Mouse (Mus musculus) large intestine, adult 2 months (tissue): ENCODE data around the gene Cdc14b. TPM values are rescaled to one million over a fixed set of nuclear protein-coding genes. Genes with fewer than 3 reads are reported as not detected.

Experiments used
- DNase-seq: peaks from one replicate; pipeline ENCODE4 v3.0.0-alpha.2; 2012; ENCODE audit warnings: low read depth, low spot score
- WGBS: fragments of 180-500 bp; shearing (Covaris S2); methylation state at CpG from one replicate; pipeline ENCODE4 v1.1.7; 2018; 5-methylcytosine and 5-hydroxymethylcytosine counted together
- polyA plus RNA-seq: library from polyadenylated mRNA; depleted of rRNA; stranded (reverse); fragments of >200 nt; gene quantifications from 2 replicates; pipeline ENCODE4 v1.2.3, GENCODE M21; 2012; rRNA removed

Gene Cdc14b
- polyA plus RNA-seq: 2.3 and 5.5 TPM in 2 replicates

DNA sequence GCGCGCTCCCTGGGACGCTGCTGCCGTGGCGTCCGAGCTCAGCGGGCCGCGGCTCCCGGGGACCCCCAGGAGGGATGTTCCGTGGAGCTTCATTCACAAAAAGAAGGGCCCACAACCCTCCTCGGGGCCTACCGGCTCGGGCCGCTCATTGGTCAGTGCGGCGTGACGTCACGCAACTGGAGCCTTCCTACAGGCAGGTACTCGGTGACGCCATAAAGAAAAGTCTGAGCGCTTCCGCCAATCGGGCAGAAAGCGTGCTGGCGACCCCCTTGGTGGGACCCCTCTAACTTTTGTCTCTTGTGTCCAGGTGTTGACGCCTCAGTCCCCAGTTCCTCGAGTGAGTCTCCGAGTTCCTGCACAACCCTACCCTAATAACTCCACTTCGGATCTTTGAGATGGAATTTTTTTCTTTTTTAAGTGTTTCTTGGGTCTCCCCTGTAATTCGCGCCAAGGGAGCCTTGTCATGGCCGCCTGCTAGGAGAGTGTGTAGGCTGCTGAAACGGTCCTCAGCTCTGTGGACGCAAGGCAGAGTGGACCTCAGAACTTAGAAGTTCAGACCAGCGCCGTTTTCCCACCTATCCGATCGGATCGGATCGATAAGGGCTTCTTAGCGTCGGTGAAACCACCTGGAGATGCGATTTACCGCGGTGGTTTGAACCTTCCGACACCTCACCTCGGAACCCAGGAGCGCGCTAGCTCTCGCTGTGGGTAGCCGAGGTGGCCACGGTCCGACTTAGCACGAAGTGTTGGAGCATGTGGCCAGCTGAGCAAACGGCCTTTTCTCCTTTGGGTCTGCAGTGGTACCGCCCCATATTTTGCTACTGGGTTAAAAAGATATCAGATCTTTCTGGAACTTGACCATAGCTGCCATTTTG is at the start of gene Cdc14b:
Cdc14b (minus strand) TSS at position 412 of the 875 bp plus-strand sequence.
- 2% methylated on average over 57 of the region's 57 CpGs for WGBS

DNA sequence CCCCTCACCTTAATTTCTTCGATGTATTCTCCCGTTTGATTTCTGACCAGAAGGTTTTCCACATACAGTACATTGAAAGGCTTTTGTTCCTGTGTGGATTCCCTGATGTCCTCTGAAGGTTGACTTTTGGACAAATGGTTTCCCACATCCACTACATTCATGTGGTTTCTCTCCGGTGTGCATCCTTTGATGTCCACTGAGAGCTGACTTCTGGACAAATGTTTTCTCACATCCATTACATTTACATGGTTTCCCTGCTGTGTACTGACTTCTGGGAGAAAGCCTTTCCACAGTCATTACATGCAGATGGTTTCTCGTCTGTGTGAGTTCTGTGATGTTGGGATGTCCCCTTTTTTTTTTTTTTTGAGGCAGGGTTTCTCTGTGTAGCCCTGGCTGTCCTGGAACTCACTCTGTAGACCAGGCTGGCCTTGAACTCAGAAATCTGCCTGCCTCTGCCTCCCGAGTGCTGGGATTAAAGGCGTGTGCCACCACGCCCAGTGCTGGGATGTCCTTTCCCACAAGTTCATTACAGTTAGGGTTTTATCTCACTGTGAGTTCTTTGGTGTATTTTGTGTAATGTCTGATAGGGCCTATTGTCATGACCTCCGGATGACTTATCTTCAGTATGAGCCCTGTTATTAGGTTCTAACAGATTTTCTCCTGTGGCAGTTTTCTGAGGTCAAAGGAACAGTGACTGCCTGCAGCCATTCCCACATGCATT is 47.6 kb upstream of the Cdc14b start:
- no peak for DNase-seq
- WGBS: 77% methylated on average over 8 of the region's 8 CpGs

More for the DNA sequence above, at the start of gene Cdc14b:
- DNase-seq: no peak

DNA sequence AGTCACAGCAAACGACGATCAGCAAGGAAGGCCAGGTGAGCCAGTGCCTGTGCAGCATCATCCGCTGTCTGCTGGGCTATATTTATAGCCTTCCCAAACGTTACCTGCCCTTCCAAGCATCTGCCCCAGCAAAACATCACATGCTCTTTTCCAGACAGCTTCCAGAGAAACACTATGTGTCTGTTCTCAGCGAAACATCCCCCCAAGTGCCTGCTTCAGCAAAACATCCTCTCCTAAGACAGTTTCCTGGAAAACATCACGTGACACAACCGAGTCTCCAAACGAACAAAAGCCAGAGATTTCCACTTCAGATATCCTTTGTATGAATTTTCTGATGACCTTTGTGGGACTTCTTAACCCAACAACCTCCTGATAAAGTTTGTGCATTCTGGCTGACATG is 45.2 kb upstream of the Cdc14b start:
- WGBS: 62% methylated on average over 8 of the region's 8 CpGs
- DNase-seq: no peak

DNA sequence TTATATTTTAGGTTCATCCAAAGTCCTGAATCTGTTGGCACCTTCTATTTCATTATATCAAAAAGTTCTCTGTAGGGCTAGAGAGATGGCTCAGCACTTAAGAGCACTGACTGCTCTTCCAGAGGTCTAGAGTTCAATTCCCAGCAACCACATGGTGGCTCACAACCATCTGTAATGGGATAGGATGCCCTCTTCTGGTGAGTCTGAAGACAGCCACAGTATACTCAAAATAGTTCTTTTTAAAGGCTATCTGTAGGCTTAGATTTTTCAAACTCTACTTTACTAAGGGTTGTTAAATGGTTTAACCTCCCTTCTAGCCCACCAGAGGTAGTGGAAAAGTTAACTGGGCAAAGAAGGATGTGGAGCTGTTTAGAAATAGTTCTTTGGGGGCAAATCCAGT is 44.7 kb upstream of the Cdc14b start:
- no peak for DNase-seq

DNA sequence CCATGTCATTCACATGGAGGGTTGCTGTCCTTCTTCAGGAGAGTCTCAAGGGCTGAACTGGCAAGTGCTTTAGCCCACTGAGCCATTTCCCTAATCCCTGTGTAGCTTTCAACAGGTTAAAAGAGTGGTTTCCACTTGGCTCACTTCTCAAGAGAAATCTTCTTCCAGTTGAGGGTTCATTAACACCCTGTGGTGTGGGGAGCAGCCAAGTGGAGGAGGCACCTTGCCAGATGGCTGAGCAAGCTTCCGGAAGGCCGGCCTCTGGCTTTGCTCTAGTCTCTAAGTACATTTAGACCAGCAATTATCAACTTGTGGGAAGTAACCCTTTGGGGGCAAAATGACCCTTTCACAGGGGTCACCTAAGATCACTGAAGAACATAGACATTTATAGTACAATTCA is 43.3 kb upstream of the Cdc14b start:
- DNase-seq: no peak
- WGBS: 70% methylated on average over 2 of the region's 2 CpGs

DNA sequence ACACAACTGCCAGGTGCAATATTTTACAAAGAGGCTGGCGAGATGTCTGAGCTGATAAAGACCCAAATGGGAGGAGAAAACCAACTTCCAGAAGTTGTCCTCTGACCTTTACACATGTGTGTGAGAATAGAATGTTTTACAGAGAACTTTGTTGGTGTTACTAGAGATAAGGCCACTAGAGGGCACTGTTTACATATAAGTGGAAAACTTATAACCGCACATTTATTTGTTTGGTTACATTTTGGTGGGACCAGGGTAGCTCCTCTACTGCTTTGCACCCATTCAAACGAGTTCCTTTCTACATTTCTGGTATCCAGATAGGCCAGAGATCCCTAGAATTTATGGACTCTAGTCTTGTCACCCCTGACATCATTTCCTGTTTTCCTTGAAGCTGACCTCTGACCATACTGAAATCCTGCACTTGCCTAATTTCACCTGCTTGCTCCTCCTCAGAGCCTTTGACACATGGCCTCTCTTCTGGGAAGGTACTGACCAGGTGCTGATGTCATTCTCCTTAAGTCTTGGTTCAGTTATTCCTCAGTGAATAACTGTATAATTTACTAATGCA is 40.5 kb upstream of the Cdc14b start:
- DNase-seq: no peak
- 0% methylated on average over 3 of the region's 3 CpGs for whole genome bisulfite sequencing

DNA sequence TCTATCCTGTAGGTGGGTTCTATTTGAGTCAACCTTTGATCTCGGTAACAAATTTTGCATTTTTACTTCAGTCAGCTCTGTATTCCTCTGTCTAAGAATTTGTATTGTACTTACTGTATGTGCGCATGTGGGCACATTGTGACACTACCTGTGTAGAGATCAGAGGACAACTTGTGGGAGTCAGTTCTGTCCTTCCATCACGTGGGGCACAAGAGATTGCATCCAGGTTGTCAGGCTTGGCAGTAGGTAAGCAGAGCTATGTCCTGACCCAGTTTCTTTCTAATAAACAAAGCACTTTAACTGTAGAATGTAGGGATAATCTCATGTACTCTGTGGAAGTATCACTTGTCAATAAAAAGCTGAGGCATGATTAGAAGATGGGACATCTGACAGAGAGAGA is 39.0 kb upstream of the Cdc14b start:
- DNase-seq: no peak
- WGBS: 83% methylated on average over 3 of the region's 3 CpGs

DNA sequence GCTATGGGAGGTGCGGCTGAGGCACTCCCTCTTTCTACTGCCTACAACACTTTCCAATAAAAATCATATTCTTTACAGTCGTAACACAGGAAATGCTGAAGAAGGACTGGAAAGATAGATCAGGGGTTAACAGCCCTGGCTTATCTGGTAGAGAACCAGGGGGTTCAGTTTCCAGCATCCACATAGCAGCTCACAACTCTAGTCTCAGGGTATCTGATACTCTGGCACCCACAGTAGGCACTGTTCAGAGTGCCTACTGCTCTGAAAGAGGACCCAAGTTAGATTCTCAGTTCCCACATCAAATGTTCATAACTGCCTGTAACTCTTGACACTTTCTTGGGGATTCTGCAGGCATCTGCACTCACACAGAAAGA is 37.8 kb upstream of the Cdc14b start:
- no peak for DNase-seq
- 0% methylated on average over 2 of the region's 2 CpGs for WGBS

DNA sequence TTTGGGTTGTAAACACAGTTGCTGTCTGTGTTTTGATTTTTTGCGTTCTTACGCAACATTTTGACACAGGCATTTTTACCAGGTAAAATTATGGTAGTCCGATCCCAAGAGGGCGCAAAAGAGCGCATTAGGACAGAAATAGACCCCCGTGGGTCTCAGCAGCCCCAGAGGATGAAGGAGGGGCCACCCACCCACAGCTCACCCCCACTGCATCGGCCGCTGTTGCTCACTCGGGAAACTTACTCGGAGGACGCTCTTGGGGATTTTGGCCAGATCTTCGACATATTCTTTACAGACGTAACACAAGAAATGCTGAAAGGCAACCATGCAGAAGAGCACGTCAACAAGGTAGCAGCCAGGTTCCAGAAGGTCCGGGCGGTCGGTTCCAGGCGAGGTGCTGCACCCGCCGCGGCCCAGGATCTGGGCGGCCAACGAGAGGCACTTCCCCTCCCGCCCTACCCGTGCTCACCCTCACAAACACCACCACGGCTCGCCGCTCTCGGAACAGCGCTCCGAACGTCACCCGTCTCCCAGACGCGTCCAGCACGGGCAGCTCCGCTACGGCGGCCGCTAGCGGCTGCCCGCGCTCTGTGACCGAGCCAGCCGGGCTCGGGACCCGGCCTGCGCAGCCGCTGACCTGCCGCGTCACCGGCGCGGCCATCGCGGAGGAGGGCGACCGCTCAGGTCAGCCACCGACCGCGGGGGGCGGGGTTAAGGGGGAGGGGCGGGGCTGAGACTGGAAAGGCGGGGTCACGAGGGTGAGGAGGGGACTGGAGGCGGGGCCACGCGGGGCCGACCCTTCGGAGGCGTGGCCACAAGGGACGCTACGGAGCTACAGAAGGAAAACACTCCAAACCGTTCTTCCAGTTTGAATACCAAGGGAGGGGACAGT is 37.2 kb upstream of the Cdc14b start, which contains the start of gene Aaed1:
Aaed1 (minus strand) TSS at position 687 of the 892 bp plus-strand sequence.
- no peak for DNase-seq
- WGBS: under 1% methylated on average over 73 of the region's 74 CpGs

DNA sequence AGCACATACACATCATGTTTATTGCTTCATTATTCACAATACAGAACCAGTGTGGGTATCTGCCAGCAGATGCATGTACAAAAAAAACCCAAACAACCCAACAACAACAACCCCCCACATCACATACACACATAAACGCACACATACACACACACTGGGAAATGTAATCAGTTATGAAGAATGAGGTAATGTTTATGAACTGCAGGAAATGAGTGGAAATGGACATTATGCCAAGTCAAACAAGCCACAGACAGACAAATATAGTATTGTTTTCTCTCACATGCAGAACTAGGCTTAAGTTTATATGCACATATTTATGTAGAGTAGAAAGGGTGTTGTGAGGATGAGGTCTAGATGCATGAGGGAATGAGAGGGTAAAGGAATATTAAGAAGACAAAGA is 36.2 kb upstream of the Cdc14b start:
- DNase-seq: no peak
- WGBS: 7% methylated on average over 1 of the region's 1 CpGs

DNA sequence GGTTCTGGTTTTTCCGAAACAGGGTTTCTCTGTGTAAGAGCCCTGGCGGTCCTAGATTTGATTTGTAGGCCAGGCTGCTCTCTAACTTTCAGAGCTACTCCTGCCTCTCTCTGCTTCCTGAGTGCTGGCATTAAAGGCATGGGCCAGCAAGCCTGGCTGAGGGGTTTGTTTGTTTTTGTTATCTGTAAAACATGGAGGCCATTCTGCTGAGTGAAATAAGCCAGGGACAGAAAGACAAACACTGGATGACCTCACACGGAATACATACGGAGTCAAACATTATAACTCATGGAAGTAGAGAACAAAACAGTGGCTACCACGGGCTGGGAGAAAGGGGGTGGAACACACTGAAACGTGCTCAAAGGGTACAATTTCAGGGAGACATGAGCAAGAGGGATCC is 35.5 kb upstream of the Cdc14b start:
- 25% methylated on average over 6 of the region's 6 CpGs for WGBS
- no peak for DNase-seq

DNA sequence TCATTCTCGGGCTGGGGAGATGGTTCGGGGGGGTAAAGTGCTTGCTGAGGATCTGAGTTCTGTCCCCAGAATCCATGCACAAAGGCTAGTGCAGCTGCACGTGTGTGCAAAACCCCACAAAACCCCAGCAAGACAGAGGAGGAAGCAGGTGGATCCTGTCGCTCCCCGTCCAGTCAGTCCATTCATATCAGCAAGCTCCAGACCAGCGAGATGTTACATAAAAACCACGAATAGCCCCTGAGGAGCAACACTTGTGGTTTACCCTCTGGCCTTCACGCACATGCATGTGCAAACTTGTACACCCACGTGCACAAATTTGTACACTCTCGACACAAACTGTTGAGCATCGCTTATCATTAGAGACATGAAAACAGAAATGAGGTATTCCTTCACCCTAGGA is 34.8 kb upstream of the Cdc14b start:
- no peak for DNase-seq
- WGBS: 70% methylated on average over 11 of the region's 11 CpGs

DNA sequence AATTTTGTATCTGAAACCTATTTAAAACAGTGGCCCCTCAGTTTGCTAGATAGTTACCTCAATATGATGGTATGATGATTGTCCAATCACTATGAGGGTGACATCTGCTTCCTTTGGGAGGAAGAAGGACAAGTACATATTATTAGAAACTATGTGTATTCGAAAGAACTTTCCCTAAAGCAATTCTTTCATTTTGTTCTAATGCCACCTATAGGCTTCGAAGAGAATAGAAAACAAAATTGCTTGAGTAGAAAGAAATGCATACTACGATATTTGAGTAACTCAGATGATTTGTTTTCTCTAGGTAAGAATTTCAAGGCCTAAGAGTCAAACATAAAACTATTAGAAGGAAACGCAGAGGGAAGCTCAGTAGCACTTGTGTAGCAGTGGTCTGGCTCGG is 33.9 kb upstream of the Cdc14b start:
- 55% methylated on average over 5 of the region's 5 CpGs for WGBS
- no peak for DNase-seq

DNA sequence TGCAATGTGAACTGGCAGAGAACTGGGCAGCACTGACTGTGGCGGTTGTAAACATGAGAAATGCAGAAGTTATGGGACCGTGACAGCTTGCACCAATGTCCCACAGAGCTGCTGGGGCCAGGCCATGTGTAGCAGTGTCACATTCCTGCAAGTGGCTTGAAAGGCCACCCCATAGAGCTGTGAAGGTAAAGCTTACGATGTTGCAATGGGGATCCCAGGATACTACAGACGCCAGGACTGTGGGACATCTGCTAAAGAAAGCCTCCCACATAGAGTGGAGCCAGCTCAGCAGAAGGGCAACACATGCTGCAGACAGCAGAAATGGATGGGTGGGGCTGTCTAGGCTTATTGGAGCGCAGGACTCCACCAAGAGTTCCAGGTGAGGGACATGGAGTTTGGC is 32.4 kb upstream of the Cdc14b start:
- no peak for DNase-seq
- 89% methylated on average over 5 of the region's 5 CpGs for WGBS

DNA sequence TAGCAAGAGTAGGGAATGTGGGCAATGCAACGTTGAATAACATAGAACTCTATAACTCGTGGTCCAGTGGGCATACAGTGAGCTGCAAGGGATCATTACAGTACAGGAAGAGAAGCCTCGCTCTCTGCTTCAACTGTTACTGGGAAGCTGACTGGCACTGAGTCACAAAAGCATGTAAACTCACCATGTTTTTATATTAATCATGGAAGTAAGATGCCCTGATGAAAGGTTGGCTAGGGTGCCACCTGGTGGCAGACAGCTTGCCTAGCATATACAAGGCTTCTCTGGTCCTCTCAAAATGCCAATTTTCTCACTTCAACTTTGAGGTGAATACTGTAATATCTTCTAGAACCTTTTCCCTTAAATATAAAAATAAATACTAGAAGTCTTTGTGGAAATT is 31.0 kb upstream of the Cdc14b start:
- no peak for DNase-seq

DNA sequence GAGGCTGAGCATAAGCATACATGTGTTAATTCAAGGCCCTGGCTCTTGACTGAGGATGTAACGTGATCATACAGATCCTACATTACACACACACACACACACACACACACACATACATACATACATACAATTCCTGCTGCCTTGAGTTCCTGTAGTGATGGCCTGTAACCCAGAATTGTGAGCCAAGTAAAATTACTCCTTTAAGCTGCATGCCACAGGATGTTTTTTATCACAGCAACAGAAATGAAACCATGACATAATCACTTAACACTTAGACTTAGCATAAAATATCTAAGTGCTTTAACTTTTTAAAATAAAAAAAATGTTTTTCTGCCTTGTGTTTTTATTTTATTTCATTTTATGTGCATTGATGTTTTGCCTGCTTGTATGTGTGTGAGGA is 24.0 kb upstream of the Cdc14b start:
- WGBS: 86% methylated on average over 1 of the region's 1 CpGs
- no peak for DNase-seq

More for the DNA sequence above, 31.0 kb upstream of the Cdc14b start:
- 62% methylated on average over 3 of the region's 3 CpGs for WGBS

DNA sequence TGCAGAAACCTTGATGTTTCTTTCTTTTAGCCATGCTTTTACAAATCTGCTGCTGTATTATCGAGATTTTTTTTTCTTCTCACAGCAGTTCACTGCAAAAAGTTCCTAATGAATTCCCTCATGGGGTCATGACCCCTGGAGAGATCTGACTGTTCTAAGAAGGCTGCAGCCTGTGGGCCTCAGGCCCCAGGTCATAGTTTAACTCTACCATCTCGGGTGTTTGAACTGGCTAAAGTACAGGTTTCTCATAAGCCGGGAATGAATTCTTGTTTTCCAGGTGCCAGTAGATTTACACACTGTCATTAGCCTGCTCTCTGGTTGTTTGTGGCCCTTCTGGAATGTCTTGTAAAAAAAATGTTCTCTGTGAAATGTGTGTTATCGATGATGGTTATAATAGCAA is 11.7 kb upstream of the Cdc14b start:
- 49% methylated on average over 4 of the region's 4 CpGs for WGBS

DNA sequence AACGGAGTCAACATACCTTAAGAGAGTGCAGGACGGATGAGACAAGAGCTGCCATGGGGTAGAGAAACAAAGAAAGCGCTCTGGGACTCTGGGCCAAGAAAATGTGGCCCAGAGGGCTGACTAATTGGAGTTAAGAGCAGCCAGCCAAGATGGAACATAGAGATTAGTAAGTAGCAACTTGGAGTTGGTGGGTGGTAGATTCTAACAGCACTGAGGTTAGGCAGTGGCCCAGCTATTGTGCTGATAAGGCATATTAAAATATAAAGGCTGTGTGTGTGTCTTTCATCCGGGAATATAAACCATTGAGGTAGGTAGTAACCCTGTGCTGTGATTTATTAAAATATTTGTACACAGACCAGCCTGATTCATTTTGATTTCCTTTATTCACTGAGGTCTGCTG is 11.2 kb upstream of the Cdc14b start:
- WGBS: 75% methylated on average over 4 of the region's 4 CpGs
- DNase-seq: no peak

More for the DNA sequence above, 11.7 kb upstream of the Cdc14b start:
- DNase-seq: no peak

DNA sequence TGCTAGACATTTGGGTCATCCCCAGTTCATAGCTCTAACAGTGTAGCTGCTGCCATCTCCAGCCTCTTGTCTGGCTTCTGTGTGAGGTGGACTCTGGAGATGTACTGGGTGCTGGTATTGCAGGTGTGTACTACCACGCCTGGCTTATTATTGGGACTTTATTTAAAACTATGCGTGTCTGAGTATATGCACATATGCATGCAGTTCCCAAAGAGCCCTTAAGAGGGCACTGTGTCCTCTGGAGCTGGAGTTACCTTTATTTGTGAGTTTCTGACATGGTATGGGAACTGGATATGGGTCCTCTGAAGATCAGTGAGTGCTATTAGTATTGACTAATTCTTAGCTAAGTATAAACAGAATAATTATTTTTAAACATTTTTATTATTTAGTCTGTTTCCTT is 9.6 kb upstream of the Cdc14b start:
- WGBS: 98% methylated on average over 2 of the region's 2 CpGs
- DNase-seq: no peak

DNA sequence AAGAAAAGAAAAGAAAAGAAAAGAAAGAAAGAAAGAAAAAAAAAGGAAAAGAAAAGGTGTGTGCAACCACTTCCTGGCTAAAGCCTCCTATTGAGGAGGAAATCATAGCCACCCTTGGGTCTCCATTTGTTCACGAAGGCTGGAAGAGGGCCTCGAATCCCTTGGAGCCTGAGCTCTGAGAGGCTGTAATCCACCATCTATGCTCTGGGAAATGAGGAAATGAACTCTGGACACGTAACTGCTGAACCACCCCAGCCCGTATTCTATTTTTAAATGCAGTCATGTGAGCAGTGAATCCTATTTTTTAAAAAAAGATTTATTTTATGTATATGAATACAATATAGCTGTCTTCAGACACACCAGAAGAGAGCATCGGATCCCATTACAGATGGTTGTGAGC is 5.8 kb upstream of the Cdc14b start:
- 66% methylated on average over 5 of the region's 5 CpGs for WGBS
- DNase-seq: no peak
